Mouse (Mus musculus) gastrocnemius, postnatal 14 days (tissue): ENCODE results near the gene Mbtps2. TPM values are rescaled to one million over a fixed set of nuclear protein-coding genes. Genes with fewer than 3 reads are reported as not detected.

Experiments used
- DNase-seq: peaks from one replicate; pipeline ENCODE4 v3.0.0; 2021; ENCODE audit warnings: mixed read lengths
- intact Hi-C: fragments of 180-260 bp; cut with DNase I; formaldehyde crosslinking; loops from one replicate; pipeline ENCODE4 v1.15.1; 2025; ENCODE audit warnings: low total_unique reads
- total RNA-seq, 2 experiments: library from RNA; stranded (reverse); gene quantifications; 2 replicates each; pipeline ENCODE4 v1.2.3; 2021

Gene Mbtps2
- total RNA-seq, 2 experiments from 2014 or later = 12.6 to 13.8 TPM

GRCm38 (mm10) chrX:157547082-157547481, 51.4 kb downstream of the Mbtps2 start:
- intact Hi-C loops = no loop called here

GRCm38 (mm10) chrX:157506400-157506799, 92.1 kb downstream of the Mbtps2 start:
- no peak for DNase-seq

More at GRCm38 (mm10) chrX:157547082-157547481, 51.4 kb downstream of the Mbtps2 start:
- no peak for DNase-seq

GRCm38 (mm10) chrX:157504506-157504905, 94.0 kb downstream of the Mbtps2 start:
- intact Hi-C loops = no loop called here
- no peak for DNase-seq

More at GRCm38 (mm10) chrX:157506400-157506799, 92.1 kb downstream of the Mbtps2 start:
- intact Hi-C loops = no loop called here

- no peak for DNase-seq
- intact Hi-C loops = no loop called here
Observed at GRCm38 (mm10) chrX:157501871-157502270, 96.6 kb downstream of the Mbtps2 start.

GRCm38 (mm10) chrX:157500004-157500403, 98.5 kb downstream of the Mbtps2 start:
- DNase-seq = no peak
- intact Hi-C loops = no loop called here

- intact Hi-C loops = no loop called here
- no peak for DNase-seq
Observed at GRCm38 (mm10) chrX:157493159-157493558, 105.4 kb downstream of the Mbtps2 start.

- peak; percentile 61 for DNase-seq
Observed at GRCm38 (mm10) chrX:157491944-157492726, 106.4 kb downstream of the Mbtps2 start, which contains the start of gene Sms. TSS of gene Sms (minus strand) at chrX:157492287.

GRCm38 (mm10) chrX:157491145-157491935, 107.2 kb downstream of the Mbtps2 start:
- intact Hi-C loops = no loop called here
- peak; percentile 27 for DNase-seq

More at GRCm38 (mm10) chrX:157491944-157492726, 106.4 kb downstream of the Mbtps2 start, which contains the start of gene Sms:
- intact Hi-C loops = no loop called here

- intact Hi-C loops = no loop called here
- DNase-seq = no peak
Observed at GRCm38 (mm10) chrX:157490769-157491144, 107.8 kb downstream of the Mbtps2 start.

- intact Hi-C loops = no loop called here
- no peak for DNase-seq
Observed at GRCm38 (mm10) chrX:157489871-157490721, 108.4 kb downstream of the Mbtps2 start.

- intact Hi-C loops = no loop called here
- DNase-seq = no peak
Observed at GRCm38 (mm10) chrX:157488831-157489230, 109.7 kb downstream of the Mbtps2 start.

GRCm38 (mm10) chrX:157486765-157487164, 111.8 kb downstream of the Mbtps2 start:
- DNase-seq = peak; percentile 7
- intact Hi-C loops = no loop called here

Other genes with a start within 250 kb of the Mbtps2 start
- under 1 TPM; 0.49 to 0.53 TPM for gene Phex, start 183.4 kb downstream of the Mbtps2 start, total RNA-seq
- 10 to 100 TPM; 32.8 to 40.5 TPM for gene Sms, start 106.4 kb downstream of the Mbtps2 start, total RNA-seq
- under 1 TPM; 0.58 to 0.64 TPM for gene Yy2, start 29.7 kb downstream of the Mbtps2 start, total RNA-seq
- gene Smpx, start 100.2 kb upstream of the Mbtps2 start, total RNA-seq = 100 to 1,000 TPM; 453 to 560 TPM
- 1 to 10 TPM; 7.3 to 9.2 TPM for gene Klhl34, start 219.7 kb upstream of the Mbtps2 start, total RNA-seq